Mouse (Mus musculus) MEL (cell line): Measurements from ENCODE around the gene Med15. TPM values are rescaled to one million over a fixed set of nuclear protein-coding genes. Genes with fewer than 3 reads are reported as not detected.

Source experiments
- DNase-seq: peaks from one replicate; pipeline ENCODE4 v3.0.0; 2011; ENCODE audit warnings: low read depth, low spot score
- H3K27ac ChIP-seq: 2 replicates; pipeline ENCODE4 v1.5.1; 2012; ENCODE audit warnings: low read depth, mild to moderate bottlenecking, control low read depth, low read length, moderate library complexity; ENCODE audit not compliant: control insufficient read depth
- H3K27me3 ChIP-seq, 2 experiments: fragments of 150-350 bp in 1 of 2; sonication (generic) in 1 of 2; 2 replicates each; pipeline ENCODE4 v1.6.1; 2012; ENCODE audit warnings: low read length in 2 of 2, mild to moderate bottlenecking in 2 of 2, improper control_type of control experiment in 1 of 2, moderate library complexity in 1 of 2; ENCODE audit not compliant: insufficient read depth in 2 of 2, control insufficient read depth in 1 of 2
- H3K36me3 ChIP-seq, 2 experiments: 2 replicates each; pipeline ENCODE4 v1.6.1; 2012 to 2014; ENCODE audit warnings: low read length in 2 of 2, improper control_type of control experiment in 1 of 2, inconsistent platforms in 1 of 2, mild to moderate bottlenecking in 1 of 2; ENCODE audit not compliant: insufficient read depth in 2 of 2, control insufficient read depth in 1 of 2
- H3K4me1 ChIP-seq, 2 experiments: fragments of 150-350 bp in 1 of 2; sonication (generic) in 1 of 2; 2 replicates each; pipeline ENCODE4 v1.6.1; 2012; ENCODE audit warnings: low read length in 2 of 2, improper control_type of control experiment in 1 of 2, mild to moderate bottlenecking in 1 of 2; ENCODE audit not compliant: insufficient read depth in 2 of 2, control insufficient read depth in 1 of 2
- H3K4me3 ChIP-seq, 2 experiments: fragments of 150-350 bp in 1 of 2; sonication (generic) in 1 of 2; 2 replicates each; pipeline ENCODE4 v1.5.1; 2012; ENCODE audit warnings: low read depth in 2 of 2, low read length in 2 of 2, mild to moderate bottlenecking in 2 of 2, moderate library complexity in 2 of 2, control low read depth in 1 of 2, improper control_type of control experiment in 1 of 2; ENCODE audit not compliant: control insufficient read depth in 1 of 2, insufficient read depth in 1 of 2
- H3K79me2 ChIP-seq: 2 replicates; pipeline ENCODE4 v1.6.1; 2012; ENCODE audit warnings: mild to moderate bottlenecking, low read length, moderate library complexity; ENCODE audit not compliant: control insufficient read depth, poor library complexity, insufficient read depth
- H3K9ac ChIP-seq: 2 replicates; pipeline ENCODE4 v1.6.1; 2012; ENCODE audit warnings: low read depth, mild to moderate bottlenecking, control low read depth, low read length, moderate library complexity; ENCODE audit not compliant: control insufficient read depth, poor library complexity, severe bottlenecking
- H3K9me3 ChIP-seq: fragments of 150-350 bp; sonication (generic); replicated peaks from 2 replicates; pipeline ENCODE4 v1.6.1; 2012; ENCODE audit warnings: mild to moderate bottlenecking, low read length, improper control_type of control experiment, moderate library complexity; ENCODE audit not compliant: insufficient read depth
- ETS1 ChIP-seq: IDR thresholded peaks from 2 replicates; pipeline ENCODE4 v1.6.1; 2012; ENCODE audit warnings: low read depth, mild to moderate bottlenecking, inconsistent platforms, low read length, improper control_type of control experiment, moderate library complexity
- JUND ChIP-seq: IDR thresholded peaks from 2 replicates; pipeline ENCODE4 v1.6.1; 2011; ENCODE audit warnings: low read depth, mild to moderate bottlenecking, improper control_type of control experiment, low read length
- KAT2A ChIP-seq: conservative IDR thresholded peaks from 2 replicates; pipeline ENCODE4 v1.6.1; 2012; ENCODE audit warnings: low read depth, low read length, improper control_type of control experiment, inconsistent platforms
- MAZ ChIP-seq: IDR thresholded peaks from 2 replicates; pipeline ENCODE4 v1.6.1; 2012; ENCODE audit warnings: low read depth, mild to moderate bottlenecking, inconsistent platforms, low read length, improper control_type of control experiment
- MXI1 ChIP-seq: IDR thresholded peaks from 2 replicates; pipeline ENCODE4 v1.6.1; 2011; ENCODE audit warnings: mild to moderate bottlenecking, low read depth, low read length, improper control_type of control experiment
- MYB ChIP-seq: IDR thresholded peaks from 2 replicates; pipeline ENCODE4 v1.6.1; 2011; ENCODE audit warnings: mild to moderate bottlenecking, low read depth, low read length, improper control_type of control experiment
- MYC ChIP-seq: IDR thresholded peaks from 2 replicates; pipeline ENCODE4 v1.6.1; 2011; ENCODE audit warnings: low read depth, mild to moderate bottlenecking, low read length, improper control_type of control experiment, moderate library complexity
- POLR2A ChIP-seq, 2 experiments: IDR thresholded peaks; 2 replicates each; pipeline ENCODE4 v1.6.1; 2011 to 2012; ENCODE audit warnings: low read length in 2 of 2, mild to moderate bottlenecking in 2 of 2, control low read depth in 1 of 2, improper control_type of control experiment in 1 of 2, low read depth in 1 of 2, moderate library complexity in 1 of 2; ENCODE audit not compliant: control insufficient read depth in 1 of 2, insufficient read depth in 1 of 2, poor library complexity in 1 of 2
- POLR2AphosphoS2 ChIP-seq: IDR thresholded peaks from 2 replicates; pipeline ENCODE4 v1.6.1; 2011; ENCODE audit warnings: low read length, improper control_type of control experiment
- POLR2AphosphoS5 ChIP-seq: IDR thresholded peaks from 2 replicates; pipeline ENCODE4 v1.6.1; 2012; ENCODE audit warnings: low read depth, borderline replicate concordance, mild to moderate bottlenecking, inconsistent platforms, low read length, moderate library complexity, mixed read lengths
- RAD21 ChIP-seq: IDR thresholded peaks from 2 replicates; pipeline ENCODE4 v1.6.1; 2011; ENCODE audit warnings: mild to moderate bottlenecking, low read depth, low read length, improper control_type of control experiment
- SMC3 ChIP-seq: IDR thresholded peaks from 2 replicates; pipeline ENCODE4 v1.6.1; 2011; ENCODE audit warnings: low read depth, low read length, improper control_type of control experiment
- TAL1 ChIP-seq: IDR thresholded peaks from 2 replicates; pipeline ENCODE4 v1.6.1; 2012; ENCODE audit warnings: mild to moderate bottlenecking, inconsistent platforms, low read length, moderate library complexity, mixed read lengths
- TCF12 ChIP-seq: IDR thresholded peaks from 2 replicates; pipeline ENCODE4 v1.6.1; 2014; ENCODE audit warnings: low read depth, mild to moderate bottlenecking, inconsistent platforms, low read length, improper control_type of control experiment, moderate library complexity
- UBTF ChIP-seq: IDR thresholded peaks from 2 replicates; pipeline ENCODE4 v1.6.1; 2012; ENCODE audit warnings: low read depth, mild to moderate bottlenecking, inconsistent platforms, low read length, improper control_type of control experiment, moderate library complexity, borderline replicate concordance; ENCODE audit not compliant: insufficient read depth
- ZMIZ1 ChIP-seq: IDR thresholded peaks from 2 replicates; pipeline ENCODE4 v1.6.1; 2012; ENCODE audit warnings: low read depth, mild to moderate bottlenecking, inconsistent platforms, low read length, improper control_type of control experiment, moderate library complexity
- polyA plus RNA-seq, 2 experiments: library from polyadenylated mRNA; stranded (reverse) in 1 of 2; unstranded in 1 of 2; fragments of >175 nt in 1 of 2; fragments of >200 nt in 1 of 2; gene quantifications; 2 replicates each; pipeline versions ENCODE4 v1.2.1 to v1.2.4; 2012; ENCODE audit warnings: low replicate concordance in 2 of 2, low read depth in 1 of 2; ENCODE audit not compliant: insufficient read length in 2 of 2, insufficient read depth in 1 of 2, missing spikeins in 1 of 2
- total RNA-seq: library from RNA; depleted of rRNA; stranded (reverse); fragments of 300-350 nt; gene quantifications from 2 replicates; pipeline ENCODE4 v1.2.3, GENCODE M21; 2012

The Med15 gene
- total and polyA plus RNA-seq, 3 experiments = 25.9 to 62.0 TPM; not detected in 1

- Histone ChIP-seq H3K9me3 (no peaks in the 10 kb centered on the region), H3K27me3 (no peaks in the 10 kb centered on the region), H3K4me1 (peaks cover 0 to 3% of the 10 kb centered on the region in 2 experiments; a peak in 2 of 4 replicates), H3K4me3 (no peak overlapping the region), H3K36me3 (peaks cover 0 to 8% of the 10 kb centered on the region in 2 experiments; a peak in 2 of 4 replicates), H3K79me2 (no peaks in the 10 kb centered on the region)
- TF ChIP-seq TCF12 = no peak
- TF ChIP-seq POLR2A (IDR thresholded peaks at IDR 0.05; ENCODE audit: control insufficient read depth in 1 of 2, insufficient read depth in 1 of 2, low read depth in 1 of 2, low read length in 2 of 2, poor library complexity in 1 of 2) = no peak
- TF ChIP-seq ZMIZ1 = no peak
- no peak for TF ChIP-seq JUND
- TF ChIP-seq RAD21 = no peak
- no peak for TF ChIP-seq POLR2AphosphoS5
- TF ChIP-seq ETS1 = no peak
- no peak for TF ChIP-seq MYC
- no peak for TF ChIP-seq KAT2A
- no peak for TF ChIP-seq UBTF
- no peak for TF ChIP-seq TAL1
- TF ChIP-seq, all 39 proteins: peak for 0
- Histone ChIP-seq H3K9ac (no peak overlapping the region), H3K27ac (no peak overlapping the region)
- no peak for DNase-seq
Measured at GRCm38 (mm10) chr16:17753686-17754085, 21.0 kb upstream of the Med15 start.

GRCm38 (mm10) chr16:17753001-17753400, 20.3 kb upstream of the Med15 start:
- H3K27ac ChIP-seq = no peak overlapping the region
- no peaks in the 10 kb centered on the region for H3K79me2 ChIP-seq
- DNase-seq = peak; percentile 48
- no peak overlapping the region for H3K4me3 ChIP-seq
- TF ChIP-seq MYB = no peak
- 0 out of 2 replicates have a peak, but pooled peaks have one; percentile 36 for TF ChIP-seq ETS1
- H3K36me3 ChIP-seq = peaks cover 0 to 5% of the 10 kb centered on the region in 2 experiments; a peak in 2 of 4 replicates
- no peak overlapping the region for H3K9ac ChIP-seq
- no peaks in the 10 kb centered on the region for H3K27me3 ChIP-seq
- no peaks in the 10 kb centered on the region; a peak in 1 of 4 replicates for H3K4me1 ChIP-seq
- H3K9me3 ChIP-seq = no peaks in the 10 kb centered on the region

- H3K27me3 ChIP-seq = no peaks in the 10 kb centered on the region
- peaks cover 0 to 16% of the 10 kb centered on the region in 2 experiments; a peak in 3 of 4 replicates for H3K4me1 ChIP-seq
- H3K9me3 ChIP-seq = no peaks in the 10 kb centered on the region
- H3K27ac ChIP-seq = no peak overlapping the region
- no peak for TF ChIP-seq SMC3
- TF ChIP-seq MAZ = no peak
- TF ChIP-seq POLR2AphosphoS2 = no peak
- peak; percentile 40; the same call in 1 of the 2 replicates for TF ChIP-seq MXI1
- no peak for TF ChIP-seq UBTF
- H3K4me3 ChIP-seq = no peak overlapping the region
- H3K9ac ChIP-seq = no peak overlapping the region
- DNase-seq = peak; percentile 41
- peaks cover 0 to 17% of the 10 kb centered on the region in 2 experiments; a peak in 2 of 4 replicates for H3K36me3 ChIP-seq
- H3K79me2 ChIP-seq = no peaks in the 10 kb centered on the region
Measured at GRCm38 (mm10) chr16:17745067-17745466, 12.4 kb upstream of the Med15 start.
